24 mouse cellular contexts compared by ENCODE assay signal in genomic region chr7:130606958-130607357, GRCm38 (mm10).
"Had no signal": no experiment of that assay in that cellular context is flagged by ENCODE, and none has a peak within 500 bp of the region (broad histone marks: within the 10 kb centered on the region; RNA-seq: fewer than 3 reads in every experiment).

No protein-coding gene starts in this region.

- H3K4me3 ChIP-seq: heart, adult 2 months; heart, embryonic 13.5 days; heart, embryonic 15.5 days; hindbrain, embryonic 13.5 days; hindbrain, embryonic 15.5 days; liver, embryonic 13.5 days; liver, embryonic 15.5 days had no signal

- DNase-seq: gastrocnemius, postnatal 14 days; gastrocnemius, postnatal 36 days; heart, adult 11 months; heart, postnatal 14 days; heart, postnatal 36 days; kidney, adult 11 months; kidney, adult 2 months; kidney, postnatal 25 days; layer of hippocampus, adult 9-11 months; layer of hippocampus, postnatal 36 days; left cerebral cortex, postnatal 4 days; liver; liver, embryonic 13.5 days; liver, postnatal 0 days had no signal

- H3K9me3 ChIP-seq: heart, embryonic 13.5 days; heart, embryonic 15.5 days; hindbrain, embryonic 13.5 days; hindbrain, embryonic 15.5 days; liver, embryonic 13.5 days; liver, embryonic 15.5 days had no signal

- H3K4me1 ChIP-seq: heart, embryonic 13.5 days; heart, embryonic 15.5 days; hindbrain, embryonic 13.5 days; hindbrain, embryonic 15.5 days; liver, embryonic 13.5 days; liver, embryonic 15.5 days had no signal

- H3K4me2 ChIP-seq: heart, embryonic 11.5 days; heart, embryonic 13.5 days; heart, embryonic 15.5 days; hindbrain, embryonic 13.5 days; hindbrain, embryonic 15.5 days; liver, embryonic 11.5 days; liver, embryonic 13.5 days; liver, embryonic 15.5 days had no signal

- ATAC-seq: hindbrain, postnatal 0 days; intestine, embryonic 16.5 days; liver, postnatal 0 days had no signal

- H3K36me3 ChIP-seq: heart, embryonic 13.5 days; heart, embryonic 15.5 days; hindbrain, embryonic 13.5 days; hindbrain, embryonic 15.5 days; liver, embryonic 13.5 days; liver, embryonic 15.5 days had no signal

- H3K27ac ChIP-seq: heart, adult 2 months; heart, embryonic 13.5 days; heart, embryonic 15.5 days; hindbrain, embryonic 13.5 days; hindbrain, embryonic 15.5 days; hindbrain, postnatal 0 days; liver, embryonic 13.5 days; liver, embryonic 15.5 days had no signal

- H3K9ac ChIP-seq: heart, embryonic 13.5 days; heart, embryonic 15.5 days; hindbrain, embryonic 13.5 days; hindbrain, embryonic 15.5 days; liver, embryonic 13.5 days; liver, embryonic 15.5 days; liver, postnatal 0 days had no signal

- H3K27me3 ChIP-seq: heart, embryonic 13.5 days; heart, embryonic 15.5 days; hindbrain, embryonic 15.5 days; liver, embryonic 13.5 days; liver, embryonic 15.5 days had no signal
